Mouse (Mus musculus): ENCODE measurements around the gene Rpl23.

The Rpl23 gene

DNA sequence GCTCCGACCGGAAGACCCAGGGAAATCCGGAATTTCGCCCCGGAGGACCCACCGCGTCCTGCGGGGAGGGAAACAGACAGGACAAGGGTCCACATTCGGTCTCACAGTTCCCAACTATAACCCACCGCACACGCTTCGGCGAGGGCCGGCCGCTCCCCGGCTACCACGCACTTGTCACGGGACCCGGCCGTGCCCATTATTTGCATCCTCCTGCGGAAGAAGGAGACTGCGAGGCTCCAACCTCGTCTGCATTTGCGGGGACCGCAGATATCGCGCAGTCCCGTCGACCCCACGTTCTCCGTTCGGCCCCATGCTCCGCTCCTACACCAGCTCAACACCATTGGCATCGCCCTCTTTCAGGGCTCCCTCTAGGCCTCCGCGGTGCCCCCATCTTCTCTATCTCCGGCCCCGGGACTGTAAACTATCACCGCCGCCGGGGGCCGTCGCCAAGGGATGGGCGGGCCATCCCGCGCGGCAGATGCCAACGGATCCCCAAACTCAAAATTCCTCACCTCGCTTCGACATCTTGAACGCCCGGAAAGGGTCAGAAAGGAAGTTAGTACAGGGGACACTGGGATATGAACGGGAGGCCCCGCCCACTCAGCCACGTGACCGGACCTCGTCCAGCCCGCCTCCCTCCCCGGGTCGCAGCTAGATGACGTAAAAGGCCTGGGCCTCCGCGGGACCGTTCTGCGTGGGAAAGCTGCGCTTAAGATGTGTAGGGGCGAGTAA is at the start of gene Rpl23:
Rpl23 (minus strand) TSS at position 606 of the 732 bp plus-strand sequence.
- in situ Hi-C loops (cut with MboI; ENCODE audit: low pct_unique_long_range_greater_than_20kb in 1 of 2, low sequenced_read_pairs in 2 of 2, unreplicated experiment in 1 of 2), result no loop called here

DNA sequence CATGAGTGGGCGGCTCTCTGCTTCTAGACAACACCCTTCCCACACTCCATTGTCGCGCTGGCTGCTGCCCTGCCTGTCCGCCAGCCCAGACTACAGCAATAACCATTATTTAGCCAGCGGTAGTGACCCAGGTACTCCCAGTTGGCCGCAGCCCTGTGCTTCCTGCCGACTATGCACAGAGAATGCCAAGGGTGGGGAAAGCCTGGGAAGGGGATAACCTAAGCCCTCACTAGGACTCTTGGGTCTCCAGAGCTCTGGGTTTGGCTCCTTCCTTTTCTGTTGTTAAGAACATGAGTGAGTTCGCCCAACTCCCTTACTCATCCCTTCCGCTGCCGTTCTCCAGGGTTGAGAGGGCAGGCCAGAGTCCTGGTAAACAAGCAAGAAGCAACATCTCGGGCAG is 49.8 kb upstream of the Rpl23 start:
- in situ Hi-C loops (cut with MboI; ENCODE audit: low pct_unique_long_range_greater_than_20kb in 1 of 2, low sequenced_read_pairs in 2 of 2, unreplicated experiment in 1 of 2), result no loop called here

DNA sequence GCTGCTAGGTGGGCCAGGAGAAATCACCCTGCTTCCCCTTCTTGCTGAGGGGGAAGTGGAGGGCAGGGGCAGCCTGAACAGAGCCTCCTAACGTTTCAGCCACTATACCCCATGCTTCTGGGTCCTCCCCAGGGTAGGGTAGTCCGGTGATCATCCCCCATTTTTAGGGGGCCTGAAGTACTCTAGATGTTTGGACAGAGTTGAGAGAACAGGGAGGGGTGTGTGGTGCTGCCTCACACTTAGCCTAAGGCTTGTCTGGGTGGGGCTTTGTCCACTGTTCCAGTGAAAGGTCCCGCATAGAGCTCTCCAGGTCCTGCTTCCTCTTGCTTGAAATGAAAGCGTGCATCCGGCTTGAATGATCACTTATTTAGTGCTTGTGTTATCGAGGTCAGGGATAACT is 48.3 kb upstream of the Rpl23 start:
- in situ Hi-C loops (cut with MboI; ENCODE audit: low pct_unique_long_range_greater_than_20kb in 1 of 2, low sequenced_read_pairs in 2 of 2, unreplicated experiment in 1 of 2), result no loop called here

DNA sequence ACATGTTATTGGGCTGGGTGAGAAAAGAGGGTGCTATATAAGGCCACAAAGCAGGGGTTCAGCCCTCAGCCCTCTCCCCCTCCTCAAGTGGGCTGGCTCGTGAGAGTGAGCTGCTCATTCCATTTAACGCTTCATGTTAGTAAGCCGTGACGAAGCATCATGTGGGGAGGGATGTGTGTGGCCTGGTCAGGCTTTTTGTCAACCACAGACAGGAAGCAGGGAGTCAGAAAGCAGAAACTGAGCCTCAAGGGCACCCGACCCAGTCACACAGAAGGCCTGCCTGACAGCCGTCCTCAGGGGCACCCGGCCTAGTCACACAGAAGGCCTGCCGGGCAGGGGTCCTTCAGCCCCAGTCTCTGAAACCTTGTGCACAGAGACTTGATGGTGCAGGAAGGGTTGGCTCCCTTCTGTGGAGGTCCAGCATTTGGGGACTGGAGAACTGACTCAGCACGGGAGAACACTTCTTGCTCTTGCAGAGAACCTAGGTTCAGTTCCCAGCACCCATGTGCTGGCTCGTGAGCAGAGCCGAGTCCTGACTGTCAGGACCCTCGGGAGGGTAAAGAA is 47.8 kb upstream of the Rpl23 start:
- in situ Hi-C loops (cut with MboI; ENCODE audit: low pct_unique_long_range_greater_than_20kb in 1 of 2, low sequenced_read_pairs in 2 of 2, unreplicated experiment in 1 of 2), result no loop called here

DNA sequence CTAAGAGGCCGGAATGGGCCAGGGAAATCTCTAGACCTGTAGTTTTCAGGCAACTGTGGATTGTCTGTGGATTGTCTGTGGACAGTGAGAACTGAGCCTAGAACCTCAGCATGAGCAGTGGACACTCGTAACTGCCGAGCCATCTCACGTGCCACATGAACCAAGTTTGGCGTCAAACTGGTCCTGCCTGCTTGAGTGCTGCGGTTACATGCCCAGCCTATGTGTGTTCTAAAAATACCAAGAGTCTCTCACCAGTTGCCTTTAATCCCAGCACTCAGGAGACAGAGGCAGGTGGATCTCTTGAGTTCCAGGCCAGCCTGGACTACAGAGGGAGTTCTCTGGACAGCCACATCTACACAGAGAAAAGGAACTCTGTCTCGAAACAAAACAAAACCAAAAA is 47.1 kb upstream of the Rpl23 start:
- in situ Hi-C loops (cut with MboI; ENCODE audit: low pct_unique_long_range_greater_than_20kb in 1 of 2, low sequenced_read_pairs in 2 of 2, unreplicated experiment in 1 of 2), result no loop called here

DNA sequence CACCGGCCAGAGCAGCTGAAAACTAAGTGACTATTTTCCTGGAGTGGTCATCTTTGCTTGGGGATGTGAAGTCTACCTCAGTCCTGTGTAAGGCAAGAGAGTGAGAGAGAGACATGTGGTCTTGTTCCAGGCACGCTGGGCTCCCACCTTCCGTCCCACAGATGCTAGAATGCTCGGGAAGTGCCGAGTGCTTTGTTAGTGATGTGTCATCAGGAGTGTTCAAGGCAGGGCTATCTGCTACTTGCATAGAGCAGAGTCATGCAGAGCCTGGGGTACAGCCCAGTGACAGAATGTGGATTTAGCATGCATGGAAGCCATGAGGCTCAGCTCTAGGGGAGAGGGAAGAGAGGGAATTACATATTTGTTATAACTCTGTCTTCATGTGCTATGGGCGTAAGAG is 45.4 kb upstream of the Rpl23 start:
- in situ Hi-C loops (cut with MboI; ENCODE audit: low pct_unique_long_range_greater_than_20kb in 1 of 2, low sequenced_read_pairs in 2 of 2, unreplicated experiment in 1 of 2), result no loop called here

DNA sequence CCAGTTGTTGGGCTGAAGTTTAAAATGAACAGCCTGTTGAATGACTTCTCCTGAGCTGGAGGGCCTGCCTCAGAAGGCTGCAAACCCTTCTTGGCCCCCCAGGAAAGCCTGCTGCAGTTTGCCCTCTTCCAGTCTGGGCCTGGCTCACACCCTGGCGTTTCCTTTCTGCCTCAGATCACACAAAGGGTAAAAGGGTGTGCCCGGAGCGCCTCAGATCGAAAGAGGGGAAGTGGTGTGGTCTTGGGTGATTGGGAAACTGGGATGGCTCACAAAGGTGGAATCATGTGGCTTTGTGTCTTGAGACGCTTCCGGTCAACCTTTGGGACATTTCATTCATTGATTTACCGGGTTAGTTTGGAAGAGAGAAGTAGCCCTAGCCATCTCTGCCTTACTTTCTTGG is 44.2 kb upstream of the Rpl23 start:
- in situ Hi-C loops (cut with MboI; ENCODE audit: low pct_unique_long_range_greater_than_20kb in 1 of 2, low sequenced_read_pairs in 2 of 2, unreplicated experiment in 1 of 2), result no loop called here

DNA sequence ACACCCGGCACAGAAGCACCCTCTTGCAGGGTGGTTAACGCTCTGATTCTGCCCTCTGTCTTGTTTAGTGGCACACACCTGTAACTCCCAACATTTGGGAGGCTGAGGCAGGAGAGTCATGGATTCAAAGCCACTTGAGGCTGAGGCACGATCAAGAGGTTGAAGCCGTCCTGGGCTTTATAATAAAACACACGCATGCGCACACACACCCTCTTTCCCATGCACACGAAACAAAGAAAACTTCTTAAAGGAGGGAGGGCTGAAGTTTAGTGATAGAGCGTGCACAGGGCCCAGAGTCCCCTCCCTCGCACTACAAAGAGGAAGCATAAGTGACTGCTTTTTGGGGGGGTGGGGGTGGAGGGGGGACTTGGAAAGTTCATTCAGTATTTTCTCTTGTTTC is 43.7 kb upstream of the Rpl23 start:
- in situ Hi-C loops (cut with MboI; ENCODE audit: low pct_unique_long_range_greater_than_20kb in 1 of 2, low sequenced_read_pairs in 2 of 2, unreplicated experiment in 1 of 2), result no loop called here

DNA sequence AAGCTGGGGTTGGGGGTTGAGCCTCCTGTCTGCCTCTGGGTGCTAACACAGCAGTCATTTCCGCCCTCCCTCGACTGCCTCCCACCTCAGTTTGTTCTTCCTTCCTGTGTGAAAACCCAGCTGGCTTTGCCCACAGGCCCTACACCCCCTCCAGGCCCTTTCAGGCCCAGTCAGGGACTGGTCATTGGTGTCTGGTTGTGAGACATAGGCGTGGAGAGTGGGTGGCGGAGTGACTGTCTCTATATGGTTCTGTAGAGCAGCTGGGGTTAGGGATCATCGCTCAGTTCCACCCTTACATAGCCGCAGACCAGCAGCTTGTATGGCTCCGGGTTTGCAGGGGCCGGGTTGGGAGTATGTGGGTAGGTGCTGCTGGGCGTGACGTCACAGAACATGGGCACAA is 43.1 kb upstream of the Rpl23 start:
- in situ Hi-C loops (cut with MboI; ENCODE audit: low pct_unique_long_range_greater_than_20kb in 1 of 2, low sequenced_read_pairs in 2 of 2, unreplicated experiment in 1 of 2), result no loop called here

DNA sequence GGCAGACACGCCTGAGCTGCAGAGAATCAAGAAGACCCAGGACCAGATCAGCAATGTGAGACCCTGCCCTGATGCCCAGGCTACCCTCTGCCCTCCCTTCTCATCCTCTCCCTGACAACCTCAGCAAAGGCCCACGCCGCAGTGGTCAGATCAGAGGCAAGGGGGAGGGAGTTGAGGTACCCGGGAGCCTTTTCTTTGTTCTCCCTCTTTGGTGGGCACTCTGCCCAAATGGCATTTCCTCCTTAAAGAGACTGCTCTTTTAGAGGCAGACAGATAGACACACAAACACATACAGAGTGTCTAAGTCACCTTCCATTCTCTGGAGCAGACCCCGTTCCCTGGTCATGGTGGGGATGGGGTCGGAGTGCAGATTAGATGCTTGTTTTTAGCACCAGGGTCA is 42.7 kb upstream of the Rpl23 start:
- in situ Hi-C loops (cut with MboI; ENCODE audit: low pct_unique_long_range_greater_than_20kb in 1 of 2, low sequenced_read_pairs in 2 of 2, unreplicated experiment in 1 of 2), result no loop called here

DNA sequence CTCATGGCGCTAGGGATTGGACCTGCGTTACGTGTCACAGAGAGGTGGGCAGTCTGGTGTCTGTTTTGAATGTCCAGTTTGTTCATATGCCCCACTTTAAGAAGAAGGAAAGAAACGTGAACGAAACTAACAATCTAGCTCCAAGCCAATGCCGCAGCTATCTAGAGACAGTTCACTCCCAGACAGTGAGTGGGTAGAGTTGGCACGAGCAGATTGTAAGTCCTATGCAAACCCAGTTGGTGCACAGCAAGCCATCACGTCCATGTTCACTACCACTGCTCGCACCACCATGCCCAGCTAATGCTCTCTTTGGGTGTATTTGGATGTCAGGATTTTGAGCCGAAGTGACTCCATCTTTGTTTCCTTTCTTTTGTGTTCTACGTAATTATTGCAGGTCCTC is 41.9 kb upstream of the Rpl23 start:
- in situ Hi-C loops (cut with MboI; ENCODE audit: low pct_unique_long_range_greater_than_20kb in 1 of 2, low sequenced_read_pairs in 2 of 2, unreplicated experiment in 1 of 2), result no loop called here

DNA sequence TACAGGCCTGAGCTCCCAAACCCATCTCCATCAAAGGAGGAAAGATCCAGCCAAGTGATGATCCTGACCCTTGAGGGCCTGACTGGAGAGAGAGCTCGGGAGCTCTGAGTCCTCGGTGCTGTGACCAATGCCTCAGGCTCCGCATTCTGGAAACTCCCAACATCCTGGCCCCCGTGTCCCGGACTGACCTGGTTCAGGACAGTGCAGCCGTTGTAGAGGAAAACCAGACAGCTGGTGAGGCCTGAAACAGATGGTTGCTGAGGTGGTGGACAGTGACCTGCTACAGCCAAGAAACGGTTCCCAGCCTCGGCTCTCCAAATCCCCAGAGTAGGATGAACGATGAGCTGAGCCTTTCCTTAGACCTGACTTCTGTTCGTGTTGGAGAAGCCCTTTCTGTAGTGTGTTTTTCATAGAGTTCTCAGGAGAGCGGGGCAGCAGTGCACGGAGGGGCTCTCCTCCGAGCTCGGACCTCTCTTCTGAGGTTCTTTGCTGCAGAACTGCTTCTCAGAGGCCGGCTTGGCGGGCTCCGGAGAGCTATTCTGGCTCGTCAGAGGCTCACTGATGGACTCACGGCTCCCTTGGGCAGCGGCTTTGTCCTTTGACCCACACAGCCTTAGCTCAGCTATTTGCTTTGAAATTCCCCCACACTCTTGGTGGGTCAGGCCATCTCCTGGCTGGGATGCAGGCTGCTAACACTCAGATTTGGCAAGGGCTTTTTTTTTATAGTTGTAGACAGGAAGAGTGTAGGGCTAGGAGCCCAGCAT is 40.8 kb upstream of the Rpl23 start:
- in situ Hi-C loops (cut with MboI; ENCODE audit: low pct_unique_long_range_greater_than_20kb in 1 of 2, low sequenced_read_pairs in 2 of 2, unreplicated experiment in 1 of 2), result no loop called here

DNA sequence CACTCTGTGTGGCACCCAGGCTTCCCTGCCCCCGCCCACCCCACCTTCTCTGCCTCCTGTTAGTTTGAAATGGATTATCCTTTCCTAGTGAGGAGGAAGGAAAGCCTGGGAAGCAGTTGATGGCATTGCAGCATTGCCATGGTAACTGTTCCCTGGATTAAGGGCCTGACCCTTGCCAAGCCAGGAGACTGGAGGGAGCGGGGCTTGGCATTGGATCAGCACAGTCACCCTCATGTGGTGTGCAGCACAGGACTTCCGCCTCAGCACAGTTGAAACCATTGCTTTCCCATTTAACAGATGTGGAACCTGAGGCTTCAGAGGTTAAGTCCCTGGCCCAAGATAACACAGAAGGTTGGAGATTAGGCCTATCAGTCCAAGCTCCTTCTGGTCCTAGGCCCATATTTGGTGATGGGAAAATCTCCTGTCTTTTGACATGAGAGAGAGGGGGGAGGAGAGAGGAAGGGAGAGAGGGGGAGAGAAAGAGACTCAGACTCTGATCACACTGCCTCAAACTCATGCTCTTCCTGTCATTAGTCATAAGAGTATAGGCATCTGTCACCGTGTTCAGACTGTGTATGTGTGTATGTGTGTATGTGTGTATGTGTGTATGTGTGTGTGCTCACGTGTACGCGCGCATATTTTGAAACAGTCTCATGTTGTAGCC is 39.3 kb upstream of the Rpl23 start:
- in situ Hi-C loops (cut with MboI; ENCODE audit: low pct_unique_long_range_greater_than_20kb in 1 of 2, low sequenced_read_pairs in 2 of 2, unreplicated experiment in 1 of 2), result no loop called here

DNA sequence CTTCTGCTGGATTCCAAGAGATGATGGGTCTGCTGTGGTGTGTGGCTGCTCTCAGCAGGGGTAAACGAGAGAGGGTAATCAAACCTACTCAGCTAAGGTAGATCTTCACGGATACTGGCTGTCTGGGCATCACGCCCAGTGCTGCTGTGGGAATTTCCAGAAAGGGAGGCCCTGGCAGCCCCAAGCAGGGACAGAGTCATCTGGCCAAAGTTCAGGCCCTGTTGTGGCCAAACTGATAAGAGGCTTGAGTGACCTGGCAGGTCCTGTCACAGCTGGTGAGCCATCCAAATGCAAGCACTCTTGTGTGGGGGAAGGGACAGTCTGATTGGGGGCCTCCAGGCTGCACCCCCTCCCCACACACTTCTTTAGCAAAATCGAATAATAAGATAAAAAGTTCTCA is 38.6 kb upstream of the Rpl23 start:
- in situ Hi-C loops (cut with MboI; ENCODE audit: low pct_unique_long_range_greater_than_20kb in 1 of 2, low sequenced_read_pairs in 2 of 2, unreplicated experiment in 1 of 2), result no loop called here

DNA sequence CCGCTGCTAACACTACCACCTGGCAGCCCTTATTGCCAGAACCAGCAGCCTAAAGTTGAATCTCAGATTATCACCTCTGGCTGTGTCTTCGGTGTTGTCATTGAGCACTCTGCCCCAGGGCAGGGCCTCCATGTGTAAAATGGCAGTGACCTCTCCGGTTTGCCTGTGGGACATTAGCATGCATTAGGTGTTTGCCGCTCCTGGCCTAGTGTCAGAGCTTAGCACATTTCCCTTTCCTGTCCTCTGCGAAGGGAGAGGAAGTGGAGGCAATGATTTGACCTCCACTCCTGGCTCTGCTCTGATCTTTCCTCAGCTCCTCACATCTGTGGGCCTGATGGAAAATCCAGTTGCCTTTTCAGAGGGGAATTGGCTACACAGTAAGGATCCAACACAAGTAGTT is 37.7 kb upstream of the Rpl23 start:
- in situ Hi-C loops (cut with MboI; ENCODE audit: low pct_unique_long_range_greater_than_20kb in 1 of 2, low sequenced_read_pairs in 2 of 2, unreplicated experiment in 1 of 2), result no loop called here

DNA sequence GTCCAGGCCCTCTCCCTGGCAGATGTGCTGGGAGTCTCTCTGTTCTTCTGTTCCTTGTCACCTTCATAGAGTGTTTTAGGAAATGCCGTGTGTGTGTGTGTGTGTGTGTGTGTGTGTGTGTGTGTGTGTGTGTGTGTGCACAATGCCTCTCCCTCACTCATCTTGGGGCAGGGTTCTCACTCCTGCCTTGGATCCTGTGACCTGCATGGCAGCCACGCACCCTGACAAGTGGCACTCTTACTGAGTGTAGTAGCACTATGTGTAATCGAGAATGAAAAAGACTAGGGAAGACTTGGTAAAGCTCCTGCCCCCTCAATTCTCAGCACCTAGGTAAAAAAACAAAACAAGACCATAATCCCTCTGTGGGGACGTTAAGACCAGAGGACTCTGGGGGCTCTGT is 36.9 kb upstream of the Rpl23 start:
- in situ Hi-C loops (cut with MboI; ENCODE audit: low pct_unique_long_range_greater_than_20kb in 1 of 2, low sequenced_read_pairs in 2 of 2, unreplicated experiment in 1 of 2), result no loop called here

DNA sequence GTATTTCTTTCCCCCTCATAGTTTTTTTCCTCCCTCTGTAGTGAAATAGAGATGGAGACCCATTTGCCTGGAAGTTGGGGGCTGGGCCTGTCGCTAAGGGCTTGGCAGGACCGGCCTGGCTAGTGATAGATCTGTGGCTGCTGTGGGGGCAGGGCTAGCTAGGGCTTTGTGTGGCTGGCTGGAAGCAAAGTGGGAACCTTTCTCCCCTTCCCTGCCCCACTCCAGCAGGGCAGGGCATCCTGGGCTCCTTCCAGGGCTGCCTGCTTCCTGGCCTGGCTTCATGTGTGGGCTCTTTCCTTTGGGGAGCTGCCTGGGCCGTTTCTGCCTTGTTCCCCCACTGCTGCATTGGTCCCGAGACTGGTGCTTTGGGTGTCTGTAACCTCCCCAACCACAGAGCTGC is 36.3 kb upstream of the Rpl23 start:
- in situ Hi-C loops (cut with MboI; ENCODE audit: low pct_unique_long_range_greater_than_20kb in 1 of 2, low sequenced_read_pairs in 2 of 2, unreplicated experiment in 1 of 2), result no loop called here

DNA sequence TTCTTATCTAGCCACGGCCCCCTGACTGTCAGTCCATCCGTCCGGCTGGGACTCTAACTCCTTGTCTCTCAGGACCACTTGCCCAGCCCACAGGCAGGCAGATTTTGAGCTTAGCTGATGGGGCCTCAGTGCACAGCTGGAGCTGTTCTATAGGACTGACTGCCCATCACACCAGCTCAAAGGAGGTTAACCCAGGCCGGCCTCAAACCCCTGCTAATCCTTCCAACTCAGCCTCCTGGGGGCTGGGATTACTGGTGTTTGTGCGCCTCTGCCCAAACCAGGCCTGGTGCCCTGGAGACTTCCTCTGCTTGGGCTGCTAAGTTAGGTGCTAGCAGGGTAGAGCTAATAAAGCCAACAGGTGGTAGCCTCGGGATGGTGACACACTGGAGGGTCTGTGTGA is 35.8 kb upstream of the Rpl23 start:
- in situ Hi-C loops (cut with MboI; ENCODE audit: low pct_unique_long_range_greater_than_20kb in 1 of 2, low sequenced_read_pairs in 2 of 2, unreplicated experiment in 1 of 2), result no loop called here

DNA sequence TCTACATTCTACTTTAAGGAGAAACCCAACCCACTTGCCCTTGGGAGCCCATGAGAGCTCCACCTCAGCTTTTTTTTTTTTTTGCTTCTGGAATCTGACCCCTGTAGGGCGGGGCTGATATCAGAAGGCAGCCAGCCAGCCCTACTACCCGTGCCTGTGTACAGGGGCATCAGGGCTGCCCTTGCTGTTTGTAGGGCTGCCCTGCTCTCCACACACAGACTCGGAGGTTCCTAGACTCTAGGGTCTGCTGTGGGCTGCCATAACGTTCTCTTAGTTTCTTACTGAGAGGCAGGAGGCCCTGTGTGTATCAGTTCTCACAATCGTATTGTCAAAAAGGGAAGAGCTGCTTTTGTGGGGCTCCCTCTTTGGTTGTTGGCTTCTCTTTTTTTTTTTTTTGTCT is 35.1 kb upstream of the Rpl23 start:
- in situ Hi-C loops (cut with MboI; ENCODE audit: low pct_unique_long_range_greater_than_20kb in 1 of 2, low sequenced_read_pairs in 2 of 2, unreplicated experiment in 1 of 2), result no loop called here

Measured in mouse embryonic stem cell (cell line).